Mouse (Mus musculus) liver, adult 2 months (tissue): ENCODE measurements around the gene Dcaf15. TPM values are rescaled to one million over a fixed set of nuclear protein-coding genes. Genes with fewer than 3 reads are reported as not detected.

Source experiments
- DNase-seq: peaks from one replicate; pipeline ENCODE4 v3.0.0-alpha.2; 2011; ENCODE audit warnings: low read depth, low spot score; ENCODE audit errors: extremely low read depth
- H3K27ac ChIP-seq: fragments of 200-500 bp; replicated peaks from 2 replicates; pipeline ENCODE4 v1.5.1; 2012; ENCODE audit warnings: low read depth, mild to moderate bottlenecking, control low read depth, inconsistent platforms, low read length; ENCODE audit not compliant: insufficient read depth
- H3K27me3 ChIP-seq: fragments of 200-500 bp; 2 replicates; pipeline ENCODE4 v1.6.1; 2012; ENCODE audit warnings: mild to moderate bottlenecking, moderate library complexity, low read length, inconsistent platforms; ENCODE audit not compliant: control insufficient read depth, insufficient read depth
- H3K36me3 ChIP-seq: fragments of 200-500 bp; 2 replicates; pipeline ENCODE4 v1.6.1; 2012; ENCODE audit warnings: low read length, inconsistent platforms; ENCODE audit not compliant: control insufficient read depth, insufficient read depth
- H3K4me1 ChIP-seq: fragments of 200-500 bp; 2 replicates; pipeline ENCODE4 v1.6.1; 2011; ENCODE audit warnings: low read length; ENCODE audit not compliant: control insufficient read depth, insufficient read depth
- H3K4me3 ChIP-seq: fragments of 200-500 bp; 2 replicates; pipeline ENCODE4 v1.5.1; 2011; ENCODE audit warnings: low read depth, mild to moderate bottlenecking, control low read depth, low read length, moderate library complexity; ENCODE audit not compliant: insufficient read depth
- H3K79me2 ChIP-seq: fragments of 200-500 bp; 2 replicates; pipeline ENCODE4 v1.6.1; 2012; ENCODE audit warnings: inconsistent platforms, mild to moderate bottlenecking, low read length, moderate library complexity; ENCODE audit not compliant: control insufficient read depth, insufficient read depth
- H3K9ac ChIP-seq: fragments of 200-500 bp; 2 replicates; pipeline ENCODE4 v1.6.1; 2012; ENCODE audit warnings: low read depth, mild to moderate bottlenecking, control low read depth, inconsistent platforms, low read length
- CTCF ChIP-seq: fragments of 200-500 bp; IDR thresholded peaks from 2 replicates; pipeline ENCODE4 v1.5.1; 2011; ENCODE audit warnings: low read depth, low read length, control low read depth
- POLR2A ChIP-seq: fragments of 200-500 bp; IDR thresholded peaks from 2 replicates; pipeline ENCODE4 v1.6.1; 2011; ENCODE audit warnings: low read length, control low read depth; ENCODE audit not compliant: insufficient read depth; ENCODE audit errors: extremely low read depth
- WGBS: fragments of 180-500 bp; shearing (Covaris S2); methylation state at CpG from one replicate; pipeline ENCODE4 v1.1.7; 2018; 5-methylcytosine and 5-hydroxymethylcytosine counted together
- polyA plus RNA-seq: library from polyadenylated mRNA; depleted of rRNA; stranded (reverse); fragments of >200 nt; gene quantifications from 2 replicates; pipeline ENCODE4 v1.2.3, GENCODE M21; 2012
- total RNA-seq: library from RNA; depleted of rRNA; stranded (reverse); fragments of >200 nt; gene quantifications from 2 replicates; pipeline ENCODE4 v1.2.3, GENCODE M21; 2014

The Dcaf15 gene
- total and polyA plus RNA-seq, 2 experiments = 1.4 to 9.9 TPM

- Histone ChIP-seq H3K9ac (no peak overlapping the region), H3K79me2 (peaks cover 20% of the 10 kb centered on the region; the same call in 1 of the 2 replicates), H3K27me3 (no peaks in the 10 kb centered on the region), H3K4me3 (no peak overlapping the region), H3K36me3 (no peaks in the 10 kb centered on the region), H3K27ac (no peak overlapping the region), H3K4me1 (peaks cover 48% of the 10 kb centered on the region)
- WGBS = 3% methylated on average over 1 of the region's 1 CpGs
- no peak for DNase-seq
- TF ChIP-seq CTCF (no peak), POLR2A (no peak)
Measured at GRCm38 (mm10) chr8:84069169-84069568, 35.4 kb downstream of the Dcaf15 start.

DNA sequence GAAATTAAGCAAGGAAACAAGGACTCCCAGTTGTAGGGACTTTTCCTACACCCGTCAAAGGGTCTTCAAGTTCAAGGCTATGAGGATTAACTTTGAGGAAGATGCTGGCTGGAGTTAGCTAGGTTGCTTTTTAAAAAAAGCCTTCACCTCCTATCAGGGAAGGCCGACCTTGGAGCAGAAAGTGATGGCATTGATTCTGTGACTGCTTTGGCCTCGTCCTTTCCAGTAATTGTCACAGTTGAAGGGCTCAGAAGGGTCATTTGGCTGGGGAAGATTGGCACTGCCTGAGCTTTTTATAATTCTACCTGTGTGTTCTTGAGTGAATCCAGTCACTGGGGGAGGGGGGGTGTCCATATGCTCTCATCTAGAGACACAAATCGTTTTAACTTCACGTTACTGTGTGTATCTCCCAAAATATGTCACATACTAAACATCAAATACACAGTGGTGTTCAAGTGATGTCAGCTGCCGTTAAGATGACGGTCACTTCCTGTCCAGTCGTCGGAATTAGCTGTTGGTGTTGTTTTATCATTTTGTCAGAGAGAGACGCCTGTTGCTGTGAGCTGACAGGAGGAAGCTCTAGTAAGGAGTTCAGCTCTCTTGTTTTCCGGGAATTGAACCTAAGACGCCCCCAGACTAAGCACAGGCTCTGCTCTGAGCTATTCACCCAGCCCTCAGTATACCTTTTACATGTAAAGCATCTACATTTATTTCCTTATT lies 36.1 kb downstream of the Dcaf15 start:
- 50% methylated on average over 12 of the region's 12 CpGs for WGBS
- Histone ChIP-seq H3K4me3 (no peak overlapping the region), H3K9ac (no peak overlapping the region), H3K79me2 (peaks cover 17% of the 10 kb centered on the region; the same call in 1 of the 2 replicates), H3K36me3 (no peaks in the 10 kb centered on the region), H3K27me3 (no peaks in the 10 kb centered on the region), H3K27ac (no peak overlapping the region), H3K4me1 (peaks cover 48% of the 10 kb centered on the region)
- peak; percentile 48 for DNase-seq
- no peak for TF ChIP-seq POLR2A
- TF ChIP-seq CTCF = no peak

DNA sequence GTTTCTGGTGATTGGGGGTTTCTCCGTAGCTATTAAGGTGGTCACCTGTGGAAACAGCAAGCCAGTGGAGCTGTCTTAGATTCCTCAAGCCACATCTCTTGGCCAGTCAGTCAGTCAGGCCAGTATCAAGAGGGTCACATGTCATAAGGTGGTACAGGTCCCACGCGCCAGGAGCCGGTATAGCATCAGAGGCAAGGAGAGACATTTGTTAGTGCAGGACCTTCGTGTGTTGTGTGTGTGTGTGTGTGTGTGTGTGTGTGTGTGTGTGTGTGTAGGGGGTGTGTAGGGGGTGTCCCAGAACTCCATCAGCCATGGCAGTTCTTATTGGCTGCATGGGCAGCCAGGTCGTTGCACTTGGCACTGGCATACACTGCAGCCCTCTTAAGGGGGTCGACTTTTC lies 36.7 kb downstream of the Dcaf15 start:
- TF ChIP-seq CTCF (no peak), POLR2A (no peak)
- Histone ChIP-seq H3K9ac (no peak overlapping the region), H3K4me3 (no peak overlapping the region), H3K36me3 (no peaks in the 10 kb centered on the region), H3K27me3 (no peaks in the 10 kb centered on the region), H3K4me1 (peaks cover 48% of the 10 kb centered on the region), H3K27ac (no peak overlapping the region), H3K79me2 (peaks cover 13% of the 10 kb centered on the region; the same call in 1 of the 2 replicates)
- DNase-seq = no peak
- 82% methylated on average over 7 of the region's 7 CpGs for WGBS

DNA sequence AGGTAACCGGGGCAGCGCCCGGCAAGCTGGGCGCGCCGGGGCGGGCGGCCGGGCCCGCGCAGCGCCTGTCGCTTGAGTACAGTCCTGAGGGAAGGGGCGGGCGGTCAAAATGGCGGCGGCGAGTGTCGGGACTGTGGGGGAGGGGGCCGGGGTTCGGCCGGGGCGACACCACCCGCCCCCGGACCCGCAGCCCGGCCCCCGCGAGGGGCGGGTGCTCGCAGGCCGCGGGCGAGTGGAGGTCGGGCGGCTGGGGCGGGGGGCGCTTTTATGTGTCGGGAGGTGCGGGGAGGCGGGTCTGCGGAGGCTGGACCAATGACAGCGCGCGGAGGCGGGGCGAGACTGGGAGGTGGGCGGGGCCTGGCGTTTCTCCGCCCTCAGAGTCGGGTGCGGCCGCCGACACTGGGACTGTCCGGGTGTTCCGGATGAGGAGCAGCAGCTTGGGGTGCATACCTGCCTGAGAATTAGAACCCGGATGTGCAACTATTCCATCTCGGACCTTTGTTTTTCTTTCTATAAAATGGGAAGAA lies 37.5 kb downstream of the Dcaf15 start:
- DNase-seq = peak; percentile 60
- peaks cover 42% of the 10 kb centered on the region for H3K4me1 ChIP-seq
- WGBS = 1% methylated on average over 58 of the region's 58 CpGs

GRCm38 (mm10) chr8:84066291-84066930 lies 38.2 kb downstream of the Dcaf15 start, which contains the start of gene Rfx1:
TSS of gene Rfx1 (plus strand) at chr8:84066834.
- under 1% methylated on average over 51 of the region's 51 CpGs for WGBS
- Histone ChIP-seq H3K27me3 (no peaks in the 10 kb centered on the region), H3K79me2 (peaks cover 8% of the 10 kb centered on the region; the same call in 1 of the 2 replicates), H3K27ac (peak within 1 kb of the TSS; percentile 65), H3K4me1 (peaks cover 35% of the 10 kb centered on the region), H3K9ac (peak within 1 kb of the TSS; percentile 70), H3K36me3 (no peaks in the 10 kb centered on the region), H3K4me3 (peak within 1 kb of the TSS; percentile 69)
- peak; percentile 100 for DNase-seq
- TF ChIP-seq CTCF (no peak), POLR2A (peak; percentile 52; the same call in 1 of the 2 replicates)

More for the DNA sequence above, 37.5 kb downstream of the Dcaf15 start:
- Histone ChIP-seq H3K27me3 (no peaks in the 10 kb centered on the region), H3K27ac (peak overlapping the region; percentile 45), H3K36me3 (no peaks in the 10 kb centered on the region), H3K4me3 (peak overlapping the region; percentile 65), H3K9ac (peak overlapping the region; percentile 70), H3K79me2 (peaks cover 8% of the 10 kb centered on the region; the same call in 1 of the 2 replicates)
- TF ChIP-seq CTCF = no peak
- TF ChIP-seq POLR2A = 0 out of 2 replicates have a peak, but pooled peaks have one; percentile 38
